Mouse (Mus musculus) cerebellum, adult 11-12 months (tissue): ENCODE results near the gene Irf9.

Source experiments
- DNase-seq: peaks from one replicate; pipeline ENCODE4 v3.0.0; 2022

Irf9 gene

GRCm38 (mm10) chr14:55616844-55617243, 13.5 kb downstream of the Irf9 start:
- no peak for DNase-seq

GRCm38 (mm10) chr14:55617822-55618221, 14.5 kb downstream of the Irf9 start, which contains the start of gene Rec8:
Rec8 (plus strand) TSS chr14:55618037.
- peak; percentile 87 for DNase-seq

GRCm38 (mm10) chr14:55618486-55619195, 15.3 kb downstream of the Irf9 start:
- peak; percentile 49 for DNase-seq

GRCm38 (mm10) chr14:55628077-55628827, 24.9 kb downstream of the Irf9 start:
- DNase-seq: no peak

GRCm38 (mm10) chr14:55629312-55629711, 25.9 kb downstream of the Irf9 start:
- no peak for DNase-seq

- DNase-seq: peak; percentile 72
These were observed 31.6 kb downstream of the Irf9 start for GRCm38 (mm10) chr14:55634874-55635522.

GRCm38 (mm10) chr14:55635523-55636007, 32.2 kb downstream of the Irf9 start, which contains the start of gene Ipo4:
Ipo4 (minus strand) TSS chr14:55635957.
- DNase-seq: peak; percentile 80

GRCm38 (mm10) chr14:55637795-55638194, 34.4 kb downstream of the Irf9 start, which contains the start of gene Gm49378:
Gm49378 (minus strand) TSS chr14:55637895.
- no peak for DNase-seq

- DNase-seq: no peak
These were observed 37.4 kb downstream of the Irf9 start for GRCm38 (mm10) chr14:55640816-55641215.

GRCm38 (mm10) chr14:55641291-55641690, 37.9 kb downstream of the Irf9 start:
- DNase-seq: no peak

GRCm38 (mm10) chr14:55642679-55643059, 39.3 kb downstream of the Irf9 start:
- no peak for DNase-seq

GRCm38 (mm10) chr14:55643060-55643907, 39.9 kb downstream of the Irf9 start, which contains the start of gene Tm9sf1:
Tm9sf1 (minus strand) TSS chr14:55643806.
- peak; percentile 86 for DNase-seq

GRCm38 (mm10) chr14:55644261-55644888, 41.0 kb downstream of the Irf9 start:
- DNase-seq: no peak

- no peak for DNase-seq
These were observed 46.5 kb downstream of the Irf9 start, which contains the start of gene Tssk4 for GRCm38 (mm10) chr14:55649884-55650283. Tssk4 (plus strand) TSS chr14:55650184.

- DNase-seq: no peak
These were observed 48.2 kb downstream of the Irf9 start for GRCm38 (mm10) chr14:55651528-55651927.

- no peak for DNase-seq
These were observed 53.6 kb downstream of the Irf9 start for GRCm38 (mm10) chr14:55656935-55657334.

- DNase-seq: no peak
These were observed 54.6 kb downstream of the Irf9 start for GRCm38 (mm10) chr14:55658011-55658410.
